Mouse (Mus musculus) cortical plate, adult 2 months (tissue): ENCODE measurements at regions not wholly inside any gene's neighbourhood (a gene's known extent, or its start where the extent isn't known, plus 50 kb on each side); places are given as distances from the start of the nearest gene placed in this dataset.
A peak's percentile ranks its signal among the peaks of the same experiment; 100 is the strongest.
"Not testable (repeated sequence)": the region's sequence is repeated elsewhere in the genome, so short reads cannot be mapped to it uniquely, and the experiment has no call there.

Experiments
- H3K27ac ChIP-seq: fragments of 200-500 bp; 2 replicates; pipeline ENCODE4 v1.5.1; 2012; ENCODE audit warnings: low read length, control low read depth, inconsistent platforms; ENCODE audit not compliant: insufficient read depth
- H3K4me1 ChIP-seq: fragments of 200-500 bp; 2 replicates; pipeline ENCODE4 v1.6.1; 2011; ENCODE audit warnings: low read length; ENCODE audit not compliant: control insufficient read depth, insufficient read depth
- H3K4me3 ChIP-seq: fragments of 200-500 bp; 2 replicates; pipeline ENCODE4 v1.5.1; 2011; ENCODE audit warnings: mild to moderate bottlenecking, low read length, control low read depth; ENCODE audit not compliant: insufficient read depth
- CTCF ChIP-seq: fragments of 200-500 bp; IDR thresholded peaks from 2 replicates; pipeline ENCODE4 v1.5.1; 2011; ENCODE audit warnings: mild to moderate bottlenecking, control low read depth, low read length; ENCODE audit not compliant: insufficient read depth; ENCODE audit errors: extremely low read depth
- POLR2A ChIP-seq: fragments of 200-500 bp; IDR thresholded peaks from 2 replicates; pipeline ENCODE4 v1.6.1; 2011; ENCODE audit warnings: mild to moderate bottlenecking, low read length, control low read depth; ENCODE audit not compliant: insufficient read depth; ENCODE audit errors: extremely low read depth

GRCm38 (mm10) chr13:10971932-10972331 lies 611.3 kb upstream of the Chrm3 start:
- Histone ChIP-seq H3K4me1 (no peaks in the 10 kb centered on the region), H3K27ac (no peak overlapping the region), H3K4me3 (no peak overlapping the region)
- TF ChIP-seq CTCF (no peak), POLR2A (no peak)

GRCm38 (mm10) chr13:10970721-10971120 lies 610.1 kb upstream of the Chrm3 start:
- no peak for TF ChIP-seq POLR2A
- TF ChIP-seq CTCF: no peak
- Histone ChIP-seq H3K27ac (no peak overlapping the region), H3K4me1 (no peaks in the 10 kb centered on the region), H3K4me3 (no peak overlapping the region)

GRCm38 (mm10) chr13:10952923-10953322 lies 592.3 kb upstream of the Chrm3 start:
- Histone ChIP-seq H3K4me3 (no peak overlapping the region), H3K27ac (no peak overlapping the region), H3K4me1 (no peaks in the 10 kb centered on the region)
- TF ChIP-seq POLR2A (no peak), CTCF (no peak)

- not testable (repeated sequence) for H3K4me3 ChIP-seq, H3K27ac ChIP-seq, H3K4me1 ChIP-seq
These were observed 590.0 kb upstream of the Chrm3 start for GRCm38 (mm10) chr13:10950658-10951057.

- Histone ChIP-seq H3K27ac (no peak overlapping the region), H3K4me3 (no peak overlapping the region), H3K4me1 (no peaks in the 10 kb centered on the region)
- no peak for TF ChIP-seq CTCF
- TF ChIP-seq POLR2A: no peak
These were observed 586.8 kb upstream of the Chrm3 start for GRCm38 (mm10) chr13:10947398-10947797.

- no peak overlapping the region for H3K27ac ChIP-seq
- TF ChIP-seq POLR2A (no peak), CTCF (no peak)
- H3K4me3 ChIP-seq: no peak overlapping the region
- no peaks in the 10 kb centered on the region for H3K4me1 ChIP-seq
These were observed 583.2 kb upstream of the Chrm3 start for GRCm38 (mm10) chr13:10943877-10944276.

- Histone ChIP-seq H3K27ac (no peak overlapping the region), H3K4me3 (no peak overlapping the region), H3K4me1 (no peaks in the 10 kb centered on the region)
- 0 out of 2 replicates have a peak, but pooled peaks have one; percentile 1 for TF ChIP-seq CTCF
- TF ChIP-seq POLR2A: no peak
These were observed 581.5 kb upstream of the Chrm3 start for GRCm38 (mm10) chr13:10942031-10942655.

GRCm38 (mm10) chr13:10938233-10938632 lies 577.6 kb upstream of the Chrm3 start:
- TF ChIP-seq POLR2A (no peak), CTCF (no peak)
- Histone ChIP-seq H3K4me3 (no peak overlapping the region), H3K4me1 (no peaks in the 10 kb centered on the region), H3K27ac (no peak overlapping the region)

- H3K4me1 ChIP-seq: no peaks in the 10 kb centered on the region
- no peak overlapping the region for H3K4me3 ChIP-seq
- TF ChIP-seq POLR2A: no peak
- 0 out of 2 replicates have a peak, but pooled peaks have one; percentile 9 for TF ChIP-seq CTCF
- H3K27ac ChIP-seq: no peak overlapping the region
These were observed 570.1 kb upstream of the Chrm3 start for GRCm38 (mm10) chr13:10930741-10931140.

- TF ChIP-seq CTCF (no peak), POLR2A (no peak)
- Histone ChIP-seq H3K4me1 (no peaks in the 10 kb centered on the region), H3K27ac (no peak overlapping the region), H3K4me3 (no peak overlapping the region)
These were observed 553.7 kb upstream of the Chrm3 start for GRCm38 (mm10) chr13:10914377-10914776.
